Mouse (Mus musculus): ENCODE data around the gene Cdh22.

Gene Cdh22

DNA sequence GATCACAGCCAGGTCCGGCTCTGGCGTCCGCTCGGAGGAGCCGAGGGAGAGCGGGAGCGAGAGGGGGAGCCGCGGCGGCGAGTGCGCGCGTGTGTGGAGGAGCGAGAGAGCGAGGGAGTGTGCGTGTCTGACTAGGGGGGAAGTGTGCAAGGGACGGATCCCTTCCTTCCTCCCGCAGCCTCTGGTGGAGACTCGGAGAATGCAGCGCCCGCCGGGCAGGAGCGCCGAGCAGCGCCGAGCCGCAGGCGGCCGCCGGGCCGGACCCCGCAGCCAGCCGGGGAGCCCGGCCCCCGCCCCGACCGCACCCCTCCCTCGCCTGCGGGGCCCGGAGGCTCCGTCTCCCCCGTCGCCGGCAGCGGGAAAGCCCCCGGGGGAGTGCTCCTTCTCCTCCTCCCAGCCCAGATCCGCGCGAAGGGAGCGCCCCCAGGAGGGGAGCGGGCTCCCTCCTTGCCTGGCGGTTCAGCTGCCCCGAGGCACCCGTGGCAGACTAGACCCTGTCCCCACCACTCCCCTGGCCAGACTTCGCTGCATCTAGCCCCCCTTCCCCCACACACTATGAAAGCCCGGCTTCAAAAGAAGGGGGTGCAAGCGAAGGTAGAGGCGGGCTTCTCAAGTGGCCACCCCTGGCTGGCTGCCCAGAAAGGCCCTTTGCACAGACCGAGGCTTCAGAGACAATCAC lies at the start of gene Cdh22:
TSS of gene Cdh22 (minus strand) at position 241 of the 679 bp plus-strand sequence.
- DNase-seq (ENCODE audit: low spot score in 2 of 2): peak; percentile 22 to 71

DNA sequence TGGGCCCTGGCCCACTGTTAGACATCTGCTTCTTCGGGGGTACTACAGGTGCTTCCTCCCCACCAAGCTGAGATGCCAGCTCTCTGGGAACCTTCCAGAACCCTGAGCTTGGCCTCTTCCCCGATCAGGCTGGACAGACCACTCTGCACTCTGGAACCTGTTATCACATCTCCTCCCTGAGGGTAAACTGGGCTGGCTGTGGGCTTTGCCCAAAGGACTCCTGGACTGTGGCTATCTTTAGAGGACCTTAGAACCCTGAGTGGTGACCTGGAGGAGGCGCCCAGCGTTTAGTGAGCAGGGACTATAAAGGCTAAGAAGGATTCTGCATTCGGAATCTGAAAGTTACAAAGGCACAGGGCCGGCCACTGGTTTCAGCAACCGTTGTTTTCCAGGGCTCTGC lies 49.7 kb upstream of the Cdh22 start:
- DNase-seq (ENCODE audit: low spot score in 2 of 2): no peak

DNA sequence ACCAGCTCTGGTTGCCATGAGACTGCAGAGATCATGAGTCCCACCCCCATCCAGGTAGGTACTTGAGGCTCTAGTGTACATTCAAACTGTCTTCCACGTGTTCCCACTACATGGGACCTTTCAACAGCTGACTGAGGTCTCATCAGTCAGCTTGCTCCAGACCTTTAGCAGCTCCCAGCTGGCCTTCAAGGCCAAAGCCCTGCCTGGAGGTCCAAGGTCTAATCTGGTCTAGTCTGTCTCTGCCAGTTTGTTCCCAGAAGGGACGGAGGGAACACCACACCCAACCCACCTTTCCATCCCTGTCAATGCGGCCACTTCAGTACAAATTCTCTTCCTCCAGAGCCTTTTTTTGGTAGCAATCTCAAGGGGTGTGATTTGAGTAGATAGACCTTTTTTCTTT lies 49.0 kb upstream of the Cdh22 start:
- no peak for DNase-seq (ENCODE audit: low spot score in 2 of 2)

DNA sequence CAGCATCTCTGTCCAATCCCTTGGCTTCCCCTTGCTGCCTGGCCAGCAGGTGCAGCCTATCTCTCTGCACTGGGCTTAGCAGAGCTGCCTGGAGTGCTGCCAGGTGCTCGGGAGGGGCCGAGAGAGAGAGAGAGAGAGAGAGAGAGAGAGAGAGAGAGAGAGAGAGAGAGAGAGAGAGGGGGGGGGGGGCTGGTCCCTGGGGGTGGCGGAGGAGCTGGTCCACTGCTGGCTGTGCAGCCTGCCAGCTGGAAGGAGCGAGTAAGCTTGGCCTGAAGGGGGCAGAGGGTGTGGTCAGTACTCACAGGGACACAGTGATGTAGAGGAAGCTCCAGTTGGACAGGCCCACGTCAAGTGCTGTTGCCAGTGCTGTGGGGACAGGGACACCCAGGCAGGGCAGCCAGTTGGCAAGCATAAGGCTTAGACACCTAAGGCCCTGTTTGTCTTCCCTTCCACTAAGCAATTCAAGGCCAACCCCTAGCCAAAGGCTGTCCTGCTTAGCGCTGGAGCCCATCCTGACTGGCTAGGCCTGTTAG lies 47.2 kb upstream of the Cdh22 start:
- DNase-seq (ENCODE audit: low spot score in 2 of 2): no peak

DNA sequence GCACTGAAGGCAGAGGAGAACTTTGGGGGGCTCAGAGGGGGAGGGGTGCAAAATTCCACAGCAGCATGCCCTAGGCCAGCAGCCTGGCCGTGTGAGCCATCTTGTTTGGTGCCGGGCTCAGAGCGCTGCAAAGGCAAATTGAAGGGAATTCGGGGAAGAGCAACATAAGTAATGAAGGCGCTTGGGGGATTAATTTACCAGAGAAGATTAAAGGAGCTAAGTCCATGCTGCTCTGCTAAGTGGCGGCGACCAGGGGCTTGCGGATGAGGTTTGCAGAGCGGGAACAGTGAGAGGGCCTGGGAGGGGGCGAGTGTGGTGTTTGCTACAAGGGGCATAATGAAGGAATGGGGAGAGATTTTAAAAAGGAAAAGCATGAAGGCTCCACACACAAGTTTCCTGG lies 44.7 kb upstream of the Cdh22 start:
- no peak for DNase-seq (ENCODE audit: low spot score in 2 of 2)

DNA sequence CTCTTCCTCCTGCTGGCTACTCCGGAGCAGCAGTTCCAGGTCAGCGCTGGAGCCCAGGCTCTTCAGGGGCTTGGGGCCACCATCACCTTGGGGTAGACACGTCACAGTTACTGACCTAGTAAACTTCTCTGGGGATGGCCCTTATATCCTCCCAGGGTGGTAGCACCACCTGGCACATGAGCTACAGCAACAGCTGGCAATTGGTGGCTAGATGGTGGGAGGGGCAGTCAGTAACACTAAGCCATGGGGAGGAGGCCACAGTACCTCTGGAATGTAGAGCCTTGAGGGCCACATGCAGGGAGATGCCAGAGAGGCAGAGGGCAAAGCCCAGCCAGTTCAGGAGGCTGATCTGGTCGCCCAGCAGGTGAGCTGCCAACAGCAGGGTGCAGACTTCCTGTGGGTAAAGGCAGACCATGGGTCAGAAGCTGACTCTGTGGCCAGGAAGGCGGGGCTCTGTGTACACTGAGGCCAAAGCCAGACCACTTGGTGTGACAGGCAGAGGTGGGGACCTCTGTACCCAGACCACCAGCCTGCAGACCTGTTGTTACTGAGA lies 42.6 kb upstream of the Cdh22 start:
- DNase-seq (ENCODE audit: low spot score in 2 of 2): no peak

DNA sequence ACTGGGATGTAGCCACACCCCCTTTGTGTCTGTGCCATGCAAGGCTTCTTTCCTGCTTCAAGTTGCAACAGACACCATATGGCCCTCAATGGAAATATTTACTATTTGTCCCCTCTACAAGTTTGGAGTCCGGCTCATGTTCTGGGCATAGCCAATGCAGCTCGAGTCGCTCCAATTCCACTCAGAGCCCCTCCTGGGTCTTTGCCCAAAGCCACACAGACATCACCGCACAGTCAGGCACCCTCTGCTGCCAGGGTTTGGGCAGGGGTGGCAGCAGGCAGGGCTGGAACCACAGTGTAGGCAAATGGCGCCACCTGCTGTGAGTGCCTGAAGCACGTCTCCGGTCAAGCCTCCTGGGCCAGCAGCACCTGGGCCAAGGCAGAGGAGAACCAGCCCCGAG lies 41.2 kb upstream of the Cdh22 start:
- peak; percentile 58 to 80 for DNase-seq (ENCODE audit: low spot score in 2 of 2)

DNA sequence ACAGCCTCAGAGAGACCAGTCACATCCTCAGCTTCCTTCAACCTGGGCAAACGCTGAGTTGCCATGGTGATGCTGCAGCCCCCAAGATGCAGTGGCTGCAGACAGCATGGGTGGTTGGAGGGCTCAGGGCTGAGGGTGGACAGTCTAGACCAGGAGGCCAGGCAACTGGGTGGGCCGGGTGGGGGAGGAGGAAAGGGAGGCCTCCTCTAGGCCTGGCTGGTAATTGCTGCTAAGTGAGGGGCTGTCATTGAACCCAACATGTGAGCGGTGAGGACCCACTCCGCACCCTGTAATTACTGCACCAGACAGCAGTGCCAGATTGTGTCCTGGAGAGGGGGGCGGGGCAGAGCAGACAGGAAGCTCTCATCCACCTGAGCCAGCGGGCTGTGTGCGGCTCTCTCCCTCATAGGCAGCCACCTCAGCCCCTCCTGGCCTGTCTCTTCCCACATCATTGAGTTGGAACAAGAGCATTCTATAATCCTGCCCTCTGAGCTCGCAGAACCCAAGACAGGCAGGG lies 40.5 kb upstream of the Cdh22 start:
- DNase-seq (ENCODE audit: low spot score in 2 of 2): no peak

DNA sequence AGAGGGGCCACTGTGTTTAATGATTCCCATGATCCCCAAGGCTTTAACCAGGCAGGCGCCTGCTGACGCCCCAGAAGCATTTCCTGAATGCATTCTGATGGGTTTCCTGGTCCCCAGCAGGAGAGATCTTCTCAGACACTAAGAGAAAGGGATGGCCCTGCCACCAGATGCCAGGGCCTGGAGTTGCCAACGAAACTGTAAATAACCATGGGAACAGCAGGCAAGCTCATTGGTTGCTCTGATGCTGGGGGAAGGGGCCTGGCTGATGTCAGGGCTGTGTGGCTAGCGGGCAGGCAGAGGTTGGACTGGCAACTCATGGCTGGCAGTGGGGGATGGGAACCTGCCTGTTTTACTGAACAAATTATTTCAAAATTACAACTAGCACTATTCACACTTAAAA lies 38.9 kb upstream of the Cdh22 start:
- no peak for DNase-seq (ENCODE audit: low spot score in 2 of 2)

DNA sequence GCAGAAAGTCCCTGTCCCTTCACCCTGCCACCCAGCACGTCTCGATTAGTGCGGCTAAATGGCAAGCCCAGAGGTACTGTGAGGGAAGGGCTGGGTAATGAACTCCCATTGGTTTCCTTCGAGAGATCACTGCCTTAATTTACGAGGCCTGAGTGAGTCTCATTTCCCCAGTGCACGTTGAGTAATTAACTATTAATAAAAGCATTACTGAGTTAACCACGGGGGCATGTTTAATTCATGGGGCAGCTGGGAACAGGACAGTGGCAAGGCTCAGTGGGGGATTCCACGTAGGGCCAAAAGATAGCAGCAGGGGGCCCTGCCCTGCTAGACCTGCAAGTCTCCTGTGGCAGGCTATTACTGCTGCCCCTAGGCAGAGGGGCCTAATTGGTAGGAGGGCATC lies 36.7 kb upstream of the Cdh22 start:
- DNase-seq (ENCODE audit: low spot score in 2 of 2): no peak

DNA sequence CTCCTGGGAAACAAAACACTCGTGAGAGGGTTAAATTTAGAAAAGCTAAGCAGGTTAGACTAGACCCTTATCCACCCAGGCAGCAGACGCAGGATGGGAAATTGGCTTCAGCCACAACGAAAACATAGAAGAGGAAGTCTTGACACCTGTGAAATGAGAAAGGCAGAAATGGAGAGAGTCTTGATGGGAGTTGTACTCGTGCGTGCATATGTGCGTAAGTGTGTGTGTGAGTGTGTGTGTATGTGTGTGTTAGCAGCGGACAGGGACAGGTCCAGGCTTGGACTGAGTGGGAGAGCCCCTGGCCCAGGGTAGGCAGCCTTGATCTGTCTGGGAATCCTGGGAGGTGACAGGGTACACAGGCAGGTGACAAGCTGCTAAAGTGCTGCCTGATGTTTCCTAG lies 36.2 kb upstream of the Cdh22 start:
- DNase-seq (ENCODE audit: low spot score in 2 of 2): no peak

DNA sequence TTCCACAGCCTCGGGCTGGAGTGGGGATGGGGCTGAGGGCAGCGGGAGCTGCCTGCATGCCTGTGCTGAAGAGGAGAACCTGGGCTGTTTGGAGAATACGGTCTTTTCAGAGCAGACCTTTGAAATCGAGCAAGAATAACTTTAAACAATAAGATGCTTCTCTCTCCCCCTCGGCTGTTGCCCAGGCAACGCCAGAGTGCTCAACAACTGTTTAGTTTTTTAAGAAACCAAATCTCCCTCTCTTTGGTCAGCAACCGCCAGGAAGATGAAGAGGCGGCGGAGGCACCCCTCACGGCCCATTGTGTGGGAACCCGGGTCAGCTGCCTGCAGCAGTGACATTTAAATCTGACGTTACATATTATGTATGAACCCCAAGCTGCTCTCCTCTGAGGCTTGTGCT lies 32.1 kb upstream of the Cdh22 start:
- DNase-seq (ENCODE audit: low spot score in 2 of 2): no peak

DNA sequence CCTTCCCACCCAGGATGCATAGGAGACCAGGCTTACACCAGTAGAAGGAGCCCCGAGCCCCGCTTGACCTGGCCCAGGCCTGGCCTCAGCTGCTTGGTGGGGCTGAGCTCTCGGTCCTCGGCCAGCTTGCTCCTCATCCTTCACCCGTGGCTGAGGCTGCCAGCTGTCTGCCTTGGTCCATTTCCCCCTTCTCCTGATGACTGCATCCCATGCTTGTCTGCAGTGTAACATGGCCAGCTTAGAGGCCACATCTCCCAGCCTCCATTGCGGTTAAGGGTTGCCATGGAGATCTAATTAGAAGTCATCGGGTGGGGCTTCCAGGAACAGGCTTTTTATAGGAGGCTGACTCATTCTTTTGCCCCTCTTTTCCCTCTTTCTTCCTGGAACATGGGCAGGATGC lies 29.2 kb upstream of the Cdh22 start:
- no peak for DNase-seq (ENCODE audit: low spot score in 2 of 2)

DNA sequence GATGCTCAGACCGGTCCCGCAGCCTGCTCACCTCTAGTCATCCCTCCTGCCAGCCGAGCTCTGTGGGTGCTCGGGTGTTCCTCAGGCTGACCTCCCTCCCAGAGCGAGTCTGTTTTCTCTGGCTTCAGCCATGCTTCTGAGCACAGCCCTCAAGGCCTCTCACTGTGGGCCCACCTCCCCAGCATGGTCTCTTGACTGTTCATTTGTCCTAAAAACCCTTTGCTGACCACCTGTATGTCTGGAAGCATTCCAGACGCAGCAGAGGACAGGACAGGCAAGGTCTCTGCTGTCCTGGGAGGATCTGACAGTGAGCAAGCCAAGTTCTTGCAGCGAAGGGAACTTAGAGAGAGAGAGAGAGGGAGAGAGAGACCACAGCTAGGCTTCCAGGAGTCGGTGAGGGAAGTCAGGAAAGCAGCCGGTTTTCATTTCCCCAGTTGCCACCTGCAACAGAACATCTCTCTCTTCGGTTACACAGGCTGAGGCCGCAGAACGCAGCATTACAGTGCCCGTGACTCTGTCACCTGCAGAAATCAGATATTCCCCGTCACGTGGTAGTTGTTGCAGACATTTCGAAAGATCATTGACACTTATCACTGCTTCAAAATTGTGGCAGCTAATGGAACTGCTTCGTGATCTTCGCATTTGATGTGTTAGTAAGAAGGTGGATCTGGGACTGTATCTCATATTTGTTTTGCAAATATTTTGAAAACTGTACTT lies 27.8 kb upstream of the Cdh22 start:
- DNase-seq (ENCODE audit: low spot score in 2 of 2): no peak

DNA sequence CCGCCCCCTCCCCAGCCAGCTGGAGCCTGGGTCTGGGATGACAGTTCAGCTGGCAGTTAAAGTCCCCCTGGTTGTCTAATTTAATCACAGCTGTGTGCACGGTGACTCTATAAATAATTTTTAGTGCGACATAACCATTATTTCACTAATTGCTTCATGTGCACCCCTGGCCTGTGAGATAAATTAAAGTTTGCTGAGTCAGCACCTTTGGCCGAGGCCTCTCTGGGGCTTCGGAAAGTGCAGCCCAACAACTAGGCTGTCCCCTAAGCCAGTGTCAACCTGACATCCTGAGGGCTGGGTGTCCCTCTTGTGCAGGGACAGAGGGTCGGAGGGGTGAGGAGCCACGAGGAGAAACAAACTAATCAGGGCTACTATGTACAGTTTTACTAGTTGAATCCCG lies 25.2 kb upstream of the Cdh22 start:
- DNase-seq (ENCODE audit: low spot score in 2 of 2): no peak

DNA sequence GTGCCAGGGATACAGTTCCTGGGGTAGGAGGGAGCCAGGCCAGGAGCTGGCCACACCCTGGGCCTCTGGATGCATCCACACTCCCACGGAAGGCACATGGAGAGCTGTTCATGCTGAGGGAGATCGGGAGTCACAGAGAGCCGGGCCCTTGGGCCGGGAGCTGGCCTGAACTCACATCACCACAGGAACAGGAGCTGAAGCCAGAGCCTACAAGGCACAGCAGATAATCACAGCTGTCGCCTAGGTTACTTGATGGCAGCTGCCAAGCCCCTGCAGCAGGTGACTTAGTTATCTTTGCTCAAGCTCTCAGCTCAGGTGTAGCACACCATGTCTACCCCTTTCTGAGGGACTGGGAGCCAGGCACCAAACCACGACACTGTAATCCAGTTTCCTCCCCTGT lies 23.7 kb upstream of the Cdh22 start:
- no peak for DNase-seq (ENCODE audit: low spot score in 2 of 2)

DNA sequence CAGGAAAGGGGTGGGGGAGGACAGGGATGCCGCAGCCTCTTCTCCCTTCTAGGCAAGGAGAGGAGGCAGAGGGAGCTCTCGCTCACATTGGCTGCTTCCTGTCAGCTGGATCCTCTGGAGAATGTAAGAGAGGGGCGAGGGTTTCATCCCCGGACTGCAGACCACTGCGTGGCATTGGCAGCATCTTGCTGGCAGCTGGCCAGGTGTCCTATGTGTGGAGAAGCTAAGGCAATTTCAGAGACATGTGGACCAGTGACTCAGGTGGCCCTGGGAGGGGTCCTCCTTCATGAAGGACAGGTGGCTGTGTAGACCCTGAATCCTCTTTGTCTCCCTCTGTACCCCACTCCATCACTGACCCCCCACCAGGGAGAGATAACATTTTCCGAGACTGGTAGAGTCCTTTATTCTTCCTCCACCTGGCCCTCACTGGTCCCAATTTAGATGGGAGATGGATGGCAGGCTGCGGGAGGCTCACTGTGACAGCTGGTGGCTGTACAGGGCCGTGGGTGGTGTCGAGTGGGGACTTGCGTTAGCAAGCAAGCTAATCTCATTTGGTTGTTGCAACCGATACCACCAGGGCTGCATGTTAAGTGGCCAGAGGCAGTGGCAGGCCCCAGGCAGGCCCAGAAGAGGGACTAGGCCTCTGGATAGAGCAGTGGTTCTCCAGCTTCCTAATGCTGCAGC lies 22.6 kb upstream of the Cdh22 start:
- DNase-seq (ENCODE audit: low spot score in 2 of 2): no peak

DNA sequence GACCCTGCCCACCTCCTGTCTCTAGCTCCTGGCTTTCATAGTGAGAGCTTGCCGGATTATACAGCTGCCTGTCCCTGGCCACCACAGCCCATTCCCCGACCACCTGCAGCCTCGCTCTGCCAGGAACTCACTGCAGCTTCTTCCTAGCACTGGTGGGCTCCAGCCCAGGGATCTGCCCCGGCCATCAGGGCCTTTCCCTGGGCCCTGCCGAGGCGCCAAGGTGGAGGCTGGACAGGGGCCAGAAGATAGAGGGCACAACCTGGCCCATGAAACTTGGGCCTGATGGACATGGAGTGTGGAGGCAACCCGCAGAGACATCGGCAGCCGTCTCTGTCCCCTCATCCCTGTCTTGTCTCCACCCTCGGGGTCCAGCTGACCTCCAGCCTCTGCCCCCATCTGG lies 21.6 kb upstream of the Cdh22 start:
- no peak for DNase-seq (ENCODE audit: low spot score in 2 of 2)

DNA sequence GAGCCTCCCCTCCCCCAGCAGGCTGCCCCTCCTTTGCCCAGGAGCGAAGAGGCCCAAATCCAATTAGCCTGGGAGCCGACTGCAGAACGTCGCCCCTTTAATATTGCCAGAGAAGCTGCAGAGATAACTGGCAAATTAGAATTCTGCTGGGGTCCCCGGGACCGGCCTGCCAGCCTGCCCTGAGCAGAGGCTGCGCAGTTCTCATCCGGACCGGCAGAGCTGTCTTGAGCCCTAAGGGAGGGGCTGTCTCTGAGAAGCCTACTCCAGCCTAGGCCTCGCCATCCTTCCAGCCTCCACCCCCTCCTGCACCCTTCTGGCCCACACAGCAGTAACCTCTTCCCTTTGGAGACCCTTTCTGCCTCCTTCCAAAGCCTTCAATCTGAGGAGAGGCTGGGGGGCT lies 19.2 kb upstream of the Cdh22 start:
- DNase-seq (ENCODE audit: low spot score in 2 of 2): no peak

DNA sequence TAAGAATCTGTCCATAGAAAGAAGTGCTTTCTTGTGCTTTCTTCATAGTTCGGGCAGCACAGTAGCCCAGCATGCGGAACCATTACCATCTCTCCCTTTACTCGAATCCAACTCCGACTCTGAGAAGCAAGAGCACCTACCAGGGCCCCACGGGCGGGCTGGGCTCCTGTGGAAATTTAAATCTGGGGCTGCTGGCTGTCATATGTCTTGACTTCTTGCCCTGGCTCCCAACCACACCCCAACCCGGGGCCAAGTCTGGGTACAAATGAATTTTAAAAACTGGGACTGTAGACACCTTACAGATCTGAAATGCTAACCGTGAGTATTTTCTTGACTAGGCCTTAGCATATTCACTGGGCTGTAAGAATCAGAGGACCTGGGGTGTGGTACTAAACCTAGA lies 18.6 kb upstream of the Cdh22 start:
- DNase-seq (ENCODE audit: low spot score in 2 of 2): no peak

DNA sequence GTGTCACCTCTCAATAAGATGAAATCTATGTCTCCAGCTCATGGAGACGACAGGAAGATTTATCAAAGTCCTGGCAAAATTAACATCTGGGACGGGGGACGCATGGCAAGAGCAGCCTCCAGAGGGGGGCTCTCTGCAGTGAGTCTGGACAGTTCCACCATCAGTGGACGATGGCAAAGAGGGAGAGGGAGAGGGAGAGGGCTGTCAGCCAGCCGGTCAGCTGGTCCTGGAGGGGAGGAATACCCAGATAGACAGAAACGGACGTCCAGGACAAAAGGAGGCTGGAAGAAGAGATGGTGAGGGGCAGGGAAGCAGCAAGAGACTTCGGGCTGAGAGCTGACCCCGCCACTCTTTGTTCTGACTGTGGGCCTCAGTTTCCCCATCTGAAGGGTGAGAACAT lies 18.1 kb upstream of the Cdh22 start:
- no peak for DNase-seq (ENCODE audit: low spot score in 2 of 2)

DNA sequence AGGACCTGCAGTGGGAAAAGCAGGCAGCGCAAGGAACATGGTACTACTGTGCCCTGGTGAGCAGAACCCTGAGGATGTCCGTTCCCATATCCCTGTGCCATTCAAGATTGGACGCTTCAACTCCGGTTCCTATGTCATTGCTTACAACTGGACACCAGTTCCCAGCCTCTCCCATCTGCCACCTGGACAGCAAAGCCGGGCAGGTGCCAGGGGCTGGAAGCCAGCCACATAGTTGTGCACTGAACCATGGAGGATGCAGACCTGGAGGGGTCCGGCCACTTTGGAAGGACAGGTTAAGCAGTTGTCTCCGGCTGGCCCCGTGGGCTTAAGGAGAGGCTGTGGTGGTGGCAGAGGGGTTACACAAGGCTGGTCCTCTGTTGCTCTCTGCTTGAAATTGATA lies 17.7 kb upstream of the Cdh22 start:
- DNase-seq (ENCODE audit: low spot score in 2 of 2): no peak

Data from spleen, postnatal 4 days (tissue).